Comparison of ENCODE assay signal across 8 mouse cellular contexts in genomic region chr19:10525106-10525901, GRCm38 (mm10). TPM values are rescaled to one million over a fixed set of nuclear protein-coding genes. Genes with fewer than 3 reads are reported as not detected.
DNase-seq lines count a peak whose midpoint lies in the region; ATAC-seq and TF ChIP-seq lines count a peak whose summit lies in the region.

TSS of gene Cpsf7 (plus strand) at chr19:10525266.

- DNase-seq in c-Kit-positive CD71-positive TER-119-positive erythroid progenitor cells, embryonic 14.5 days (ENCODE audit: low spot score): peak; percentile 89
- DNase-seq in heart, postnatal 0 days (ENCODE audit: low spot score): peak; percentile 92
- DNase-seq in kidney, postnatal 4 days: peak; percentile 93 to 97

- peak within 1 kb of the TSS; percentile 98 for H3K9ac ChIP-seq in forebrain, embryonic 12.5 days
- H3K9ac ChIP-seq in heart, postnatal 0 days (replicated peaks; ENCODE audit: low read depth, low read length): peak within 1 kb of the TSS; percentile 98
- peak within 1 kb of the TSS; percentile 99 for H3K9ac ChIP-seq in liver, embryonic 16.5 days (ENCODE audit: low read depth, low read length)
- H3K9ac ChIP-seq in neural tube, embryonic 13.5 days: peak within 1 kb of the TSS; percentile 99

- under 1% methylated on average over 92 of the region's 93 CpGs for WGBS in forebrain, embryonic 12.5 days
- WGBS in heart, postnatal 0 days: 1% methylated on average over 69 of the region's 93 CpGs
- 0% methylated on average over 85 of the region's 93 CpGs for WGBS in liver, embryonic 16.5 days (ENCODE audit: insufficient replicate concordance)
- WGBS in neural tube, embryonic 13.5 days: under 1% methylated on average over 67 of the region's 93 CpGs

- TF ChIP-seq CTCF in E14TG2a.4 (conservative IDR thresholded peaks at IDR 0.05; ENCODE audit: low read length): no peak
- TF ChIP-seq CTCF in heart, postnatal 0 days (IDR thresholded peaks at IDR 0.05; ENCODE audit: low read depth): no peak
- no peak for TF ChIP-seq CTCF in testis, adult 2 months (IDR thresholded peaks at IDR 0.05; ENCODE audit: control insufficient read depth, insufficient read depth, insufficient replicate concordance, low read depth, low read length)

- H3K27me3 ChIP-seq in E14TG2a.4 (ENCODE audit: insufficient read depth, low read length): no peaks in the 10 kb centered on the region
- H3K27me3 ChIP-seq in forebrain, embryonic 12.5 days: no peaks in the 10 kb centered on the region
- no peaks in the 10 kb centered on the region for H3K27me3 ChIP-seq in heart, postnatal 0 days (ENCODE audit: control insufficient read depth, insufficient read depth, low read length)
- H3K27me3 ChIP-seq in liver, embryonic 16.5 days (ENCODE audit: control insufficient read depth, insufficient read depth, low read depth, low read length): no peaks in the 10 kb centered on the region
- no peaks in the 10 kb centered on the region for H3K27me3 ChIP-seq in neural tube, embryonic 13.5 days
- H3K27me3 ChIP-seq in testis, adult 2 months (ENCODE audit: control insufficient read depth, insufficient read depth, low read length): no peaks in the 10 kb centered on the region

- peak within 1 kb of the TSS; percentile 80 for H3K4me2 ChIP-seq in forebrain, embryonic 12.5 days
- peak within 1 kb of the TSS; percentile 74 for H3K4me2 ChIP-seq in heart, postnatal 0 days (ENCODE audit: low read depth, low read length)
- H3K4me2 ChIP-seq in liver, embryonic 16.5 days (ENCODE audit: low read depth, low read length): peak within 1 kb of the TSS; percentile 91
- H3K4me2 ChIP-seq in neural tube, embryonic 13.5 days: peak within 1 kb of the TSS; percentile 75

- H3K36me3 ChIP-seq in E14TG2a.4 (ENCODE audit: insufficient read depth, low read length): peaks cover 41% of the 10 kb centered on the region
- peaks cover 12% of the 10 kb centered on the region for H3K36me3 ChIP-seq in forebrain, embryonic 12.5 days (replicated peaks)
- H3K36me3 ChIP-seq in heart, postnatal 0 days (replicated peaks; ENCODE audit: control insufficient read depth, insufficient read depth, low read length): 0 out of 2 replicates have a peak, but pooled peaks cover 9% of the 10 kb centered on the region
- H3K36me3 ChIP-seq in liver, embryonic 16.5 days (ENCODE audit: control insufficient read depth, insufficient read depth): peaks cover 12% of the 10 kb centered on the region
- peaks cover 14% of the 10 kb centered on the region for H3K36me3 ChIP-seq in neural tube, embryonic 13.5 days
- H3K36me3 ChIP-seq in testis, adult 2 months (ENCODE audit: control insufficient read depth, insufficient read depth, low read length): peaks cover 3% of the 10 kb centered on the region; the same call in 1 of the 2 replicates

- peak; percentile 62; the same call in 1 of the 2 replicates for TF ChIP-seq POLR2A in testis, adult 2 months (IDR thresholded peaks at IDR 0.05; ENCODE audit: control insufficient read depth, low read depth, low read length)

- TF ChIP-seq EP300 in heart, postnatal 0 days (IDR thresholded peaks at IDR 0.05; ENCODE audit: low read depth): peak; percentile 2; the same call in 1 of the 2 replicates

- H3K4me3 ChIP-seq in E14TG2a.4 (replicated peaks; ENCODE audit: low read length): peak within 1 kb of the TSS; percentile 95
- peak within 1 kb of the TSS; percentile 97 for H3K4me3 ChIP-seq in forebrain, embryonic 12.5 days (replicated peaks)
- peak within 1 kb of the TSS; percentile 82 for H3K4me3 ChIP-seq in heart, postnatal 0 days (ENCODE audit: low read depth, low read length)
- peak within 1 kb of the TSS; percentile 99 for H3K4me3 ChIP-seq in liver, embryonic 16.5 days (ENCODE audit: low read depth, low read length)
- peak within 1 kb of the TSS; percentile 98 for H3K4me3 ChIP-seq in neural tube, embryonic 13.5 days
- H3K4me3 ChIP-seq in testis, adult 2 months (ENCODE audit: control insufficient read depth, low read depth, low read length): peak within 1 kb of the TSS; percentile 95

- ATAC-seq in forebrain, embryonic 12.5 days (ENCODE audit: low FRiP score): peak; percentile 94
- peak; percentile 93 for ATAC-seq in heart, postnatal 0 days (ENCODE audit: insufficient read depth, low read depth)
- ATAC-seq in liver, embryonic 16.5 days (ENCODE audit: low read depth): peak; percentile 91
- ATAC-seq in neural tube, embryonic 13.5 days (ENCODE audit: low read depth): peak; percentile 92

- H3K4me1 ChIP-seq in E14TG2a.4 (replicated peaks; ENCODE audit: low read depth, low read length): peaks cover 31% of the 10 kb centered on the region
- peaks cover 29% of the 10 kb centered on the region for H3K4me1 ChIP-seq in forebrain, embryonic 12.5 days
- H3K4me1 ChIP-seq in heart, postnatal 0 days (ENCODE audit: control insufficient read depth, insufficient read depth): peaks cover 16% of the 10 kb centered on the region
- peaks cover 28% of the 10 kb centered on the region for H3K4me1 ChIP-seq in liver, embryonic 16.5 days (ENCODE audit: control insufficient read depth, low read depth, low read length)
- peaks cover 38% of the 10 kb centered on the region for H3K4me1 ChIP-seq in neural tube, embryonic 13.5 days (replicated peaks)
- peaks cover 2% of the 10 kb centered on the region; the same call in 1 of the 2 replicates for H3K4me1 ChIP-seq in testis, adult 2 months (ENCODE audit: control insufficient read depth, insufficient read depth, low read length)

- H3K27ac ChIP-seq in forebrain, embryonic 12.5 days: peak within 1 kb of the TSS; percentile 99
- H3K27ac ChIP-seq in heart, postnatal 0 days (ENCODE audit: low read depth): peak within 1 kb of the TSS; percentile 99
- H3K27ac ChIP-seq in liver, embryonic 16.5 days (ENCODE audit: low read length): peak within 1 kb of the TSS; percentile 98
- H3K27ac ChIP-seq in neural tube, embryonic 13.5 days (replicated peaks): peak within 1 kb of the TSS; percentile 98
- peak within 1 kb of the TSS; percentile 97 for H3K27ac ChIP-seq in testis, adult 2 months (ENCODE audit: control insufficient read depth, insufficient read depth, low read depth, low read length)

- no peaks in the 10 kb centered on the region for H3K9me3 ChIP-seq in E14TG2a.4 (ENCODE audit: low read length)
- H3K9me3 ChIP-seq in forebrain, embryonic 12.5 days: no peaks in the 10 kb centered on the region
- no peaks in the 10 kb centered on the region for H3K9me3 ChIP-seq in heart, postnatal 0 days (replicated peaks; ENCODE audit: control insufficient read depth, low read length)
- H3K9me3 ChIP-seq in liver, embryonic 16.5 days (replicated peaks; ENCODE audit: control insufficient read depth, low read length): no peaks in the 10 kb centered on the region
- no peaks in the 10 kb centered on the region for H3K9me3 ChIP-seq in neural tube, embryonic 13.5 days

RNA-seq across cellular contexts. Expression of gene Cpsf7, which starts in this region (rescaled TPM):
- polyA plus RNA-seq in forebrain, embryonic 12.5 days (2016; fragmentation: Nextera tagmentation; extraction: Ambion mirVana): 67.9 and 73.9 TPM in 2 replicates
- 18.4 and 51.4 TPM in 2 replicates for total RNA-seq in heart, postnatal 0 days (2014; rRNA removed; ENCODE audit: low replicate concordance)
- polyA plus RNA-seq in heart, postnatal 0 days (2015; fragmentation: Nextera tagmentation; extraction: Ambion mirVana): 14.2 and 14.8 TPM in 2 replicates
- 11.7 and 14.0 TPM in 2 replicates for polyA plus RNA-seq in liver, embryonic 16.5 days (2015; fragmentation: Nextera tagmentation; extraction: Ambion mirVana)
- polyA plus RNA-seq in neural tube, embryonic 13.5 days (2015; fragmentation: Nextera tagmentation; extraction: Ambion mirVana): 47.3 and 60.1 TPM in 2 replicates
- polyA plus RNA-seq in testis, adult 2 months (2012; rRNA removed): 30.4 and 33.1 TPM in 2 replicates

Comparison
In these comparisons a context has a peak if more than half of its experiments do, and no peak if none do; other contexts are left out.
1. Peak in every context shown above with its lines: DNase-seq, ATAC-seq, H3K4me3 ChIP-seq and H3K27ac ChIP-seq.